Mouse (Mus musculus): Measurements from ENCODE around the gene Pole4.
A peak's percentile ranks its signal among the peaks of the same experiment; 100 is the strongest.

- no peak for TF ChIP-seq POLR2A (IDR thresholded peaks at IDR 0.05; ENCODE audit: borderline replicate concordance, control insufficient read depth, low read depth, low read length)
- TF ChIP-seq CTCF (IDR thresholded peaks at IDR 0.05; ENCODE audit: control insufficient read depth, insufficient read depth, low read length) = peak; percentile 43; the same call in 1 of the 2 replicates
These were observed 48.6 kb upstream of the Pole4 start for GRCm38 (mm10) chr6:82753638-82754361.
